Mouse (Mus musculus) liver, embryonic 15.5 days (tissue): ENCODE data around the gene Olfr1441. TPM values are rescaled to one million over a fixed set of nuclear protein-coding genes. Genes with fewer than 3 reads are reported as not detected.
A peak's percentile ranks its signal among the peaks of the same experiment; 100 is the strongest.

Source experiments
- ATAC-seq: fragments of 200-750 bp; cut with Nextera tagmentation; 2 replicates; pipeline ENCODE4 v1.8.0; 2017; ENCODE audit warnings: moderate number of reproducible peaks, mild to moderate bottlenecking, moderate library complexity; ENCODE audit not compliant: insufficient read depth
- H3K27ac ChIP-seq: fragments of 300-500 bp; sonication (generic); replicated peaks from 2 replicates; pipeline ENCODE4 v1.5.1; 2015; ENCODE audit warnings: mild to moderate bottlenecking, inconsistent platforms
- H3K27me3 ChIP-seq: fragments of 300-500 bp; sonication (generic); 2 replicates; pipeline ENCODE4 v1.6.1; 2015; ENCODE audit warnings: mild to moderate bottlenecking, inconsistent platforms
- H3K36me3 ChIP-seq: fragments of 300-500 bp; sonication (generic); replicated peaks from 2 replicates; pipeline ENCODE4 v1.6.1; 2015; ENCODE audit warnings: moderate library complexity, mild to moderate bottlenecking, inconsistent platforms
- H3K4me1 ChIP-seq: fragments of 300-500 bp; sonication (generic); replicated peaks from 2 replicates; pipeline ENCODE4 v1.6.1; 2015; ENCODE audit warnings: inconsistent platforms
- H3K4me2 ChIP-seq: fragments of 300-500 bp; sonication (generic); 2 replicates; pipeline ENCODE4 v1.6.1; 2015; ENCODE audit warnings: moderate library complexity, mild to moderate bottlenecking, inconsistent platforms
- H3K4me3 ChIP-seq: fragments of 300-500 bp; sonication (generic); replicated peaks from 2 replicates; pipeline ENCODE4 v1.5.1; 2015; ENCODE audit warnings: mild to moderate bottlenecking, inconsistent platforms
- H3K9ac ChIP-seq: fragments of 300-500 bp; sonication (generic); 2 replicates; pipeline ENCODE4 v1.6.1; 2015; ENCODE audit warnings: moderate library complexity, mild to moderate bottlenecking, inconsistent platforms
- H3K9me3 ChIP-seq: fragments of 300-500 bp; sonication (generic); replicated peaks from 2 replicates; pipeline ENCODE4 v1.6.1; 2016; ENCODE audit warnings: inconsistent platforms
- WGBS: fragments of 180-500 bp; shearing (Covaris S2); methylation state at CpG from one replicate; pipeline ENCODE4 v1.1.7; 2015; ENCODE audit warnings: mixed read lengths; ENCODE audit not compliant: insufficient replicate concordance; 5-methylcytosine and 5-hydroxymethylcytosine counted together
- polyA plus RNA-seq: library from polyadenylated mRNA; unstranded; fragments of >200 nt; fragmentation: Nextera tagmentation; extraction: Ambion mirVana; gene quantifications from 2 replicates; pipeline ENCODE4 v1.2.1, GENCODE M21; 2015

Gene Olfr1441
- polyA plus RNA-seq, 1 experiment from 2014 or later = not detected

- Histone ChIP-seq H3K4me1 (no peaks in the 10 kb centered on the region), H3K9ac (no peak overlapping the region), H3K4me2 (no peak overlapping the region), H3K9me3 (no peaks in the 10 kb centered on the region), H3K4me3 (no peak overlapping the region), H3K36me3 (no peaks in the 10 kb centered on the region), H3K27ac (peak overlapping the region; percentile 24; the same call in 1 of the 2 replicates), H3K27me3 (no peaks in the 10 kb centered on the region)
- ATAC-seq = no peak
- WGBS = 47% methylated on average over 4 of the region's 4 CpGs
Observed at GRCm38 (mm10) chr19:12435750-12436524, 18.7 kb downstream of the Olfr1441 start.

- H3K36me3 ChIP-seq = no peaks in the 10 kb centered on the region
- 25% methylated on average over 1 of the region's 1 CpGs for WGBS
Observed at GRCm38 (mm10) chr19:12439581-12439980, 22.3 kb downstream of the Olfr1441 start.

GRCm38 (mm10) chr19:12440103-12440725 is 23.0 kb downstream of the Olfr1441 start:
- H3K27me3 ChIP-seq = no peaks in the 10 kb centered on the region
- H3K4me3 ChIP-seq = no peak overlapping the region
- no peak for ATAC-seq
- H3K4me1 ChIP-seq = no peaks in the 10 kb centered on the region
- no peaks in the 10 kb centered on the region for H3K9me3 ChIP-seq
- WGBS = 30% methylated on average over 5 of the region's 5 CpGs
- H3K36me3 ChIP-seq = no peaks in the 10 kb centered on the region
- H3K27ac ChIP-seq = peak overlapping the region; percentile 65; the same call in 1 of the 2 replicates
- no peak overlapping the region for H3K9ac ChIP-seq
- H3K4me2 ChIP-seq = no peak overlapping the region

More at GRCm38 (mm10) chr19:12439581-12439980, 22.3 kb downstream of the Olfr1441 start:
- no peaks in the 10 kb centered on the region for H3K4me1 ChIP-seq
- no peaks in the 10 kb centered on the region for H3K9me3 ChIP-seq
- no peaks in the 10 kb centered on the region for H3K27me3 ChIP-seq
- H3K27ac ChIP-seq = no peak overlapping the region
- no peak overlapping the region for H3K4me3 ChIP-seq
- no peak for ATAC-seq
- no peak overlapping the region for H3K4me2 ChIP-seq
- no peak overlapping the region for H3K9ac ChIP-seq

- Histone ChIP-seq H3K9ac (no peak overlapping the region), H3K27me3 (no peaks in the 10 kb centered on the region), H3K36me3 (no peaks in the 10 kb centered on the region), H3K4me2 (no peak overlapping the region), H3K4me1 (no peaks in the 10 kb centered on the region), H3K4me3 (no peak overlapping the region), H3K27ac (no peak overlapping the region), H3K9me3 (no peaks in the 10 kb centered on the region)
- WGBS = 38% methylated on average over 4 of the region's 4 CpGs
- ATAC-seq = 0 out of 2 replicates have a peak, but pooled peaks have one; percentile 18
Observed at GRCm38 (mm10) chr19:12442560-12442959, 25.3 kb downstream of the Olfr1441 start.

GRCm38 (mm10) chr19:12445014-12445413 is 27.8 kb downstream of the Olfr1441 start:
- Histone ChIP-seq H3K4me2 (no peak overlapping the region), H3K9ac (no peak overlapping the region), H3K4me1 (no peaks in the 10 kb centered on the region), H3K4me3 (no peak overlapping the region), H3K36me3 (no peaks in the 10 kb centered on the region), H3K27me3 (no peaks in the 10 kb centered on the region), H3K9me3 (no peaks in the 10 kb centered on the region), H3K27ac (no peak overlapping the region)
- ATAC-seq = no peak
- 43% methylated on average over 3 of the region's 3 CpGs for WGBS

GRCm38 (mm10) chr19:12457401-12458066 is 40.3 kb downstream of the Olfr1441 start:
- 42% methylated on average over 12 of the region's 12 CpGs for WGBS
- H3K36me3 ChIP-seq = no peaks in the 10 kb centered on the region
- peak overlapping the region; percentile 54 for H3K27ac ChIP-seq
- H3K27me3 ChIP-seq = no peaks in the 10 kb centered on the region
- no peak for ATAC-seq
- H3K9ac ChIP-seq = no peak overlapping the region
- 0 out of 2 replicates have a peak overlapping the region, but pooled peaks have one; percentile 15 for H3K4me2 ChIP-seq
- no peak overlapping the region for H3K4me3 ChIP-seq
- H3K9me3 ChIP-seq = no peaks in the 10 kb centered on the region
- H3K4me1 ChIP-seq = no peaks in the 10 kb centered on the region

GRCm38 (mm10) chr19:12459516-12459915 is 42.3 kb downstream of the Olfr1441 start:
- Histone ChIP-seq H3K27ac (no peak overlapping the region), H3K4me3 (no peak overlapping the region), H3K4me2 (no peak overlapping the region), H3K36me3 (no peaks in the 10 kb centered on the region), H3K9ac (no peak overlapping the region), H3K27me3 (no peaks in the 10 kb centered on the region), H3K4me1 (no peaks in the 10 kb centered on the region), H3K9me3 (no peaks in the 10 kb centered on the region)
- ATAC-seq = no peak
- WGBS = 55% methylated on average over 4 of the region's 4 CpGs

- peak within 1 kb of the TSS; percentile 22; the same call in 1 of the 2 replicates for H3K4me3 ChIP-seq
- H3K4me1 ChIP-seq = no peaks in the 10 kb centered on the region
- H3K27ac ChIP-seq = peak within 1 kb of the TSS; percentile 43
- no peaks in the 10 kb centered on the region for H3K9me3 ChIP-seq
- no peak within 1 kb of the TSS for H3K4me2 ChIP-seq
- WGBS = 56% methylated on average over 11 of the region's 11 CpGs
- no peak within 1 kb of the TSS for H3K9ac ChIP-seq
- H3K27me3 ChIP-seq = no peaks in the 10 kb centered on the region
- H3K36me3 ChIP-seq = no peaks in the 10 kb centered on the region
- no peak for ATAC-seq
Observed at GRCm38 (mm10) chr19:12460282-12461249, 43.3 kb downstream of the Olfr1441 start, which contains the start of gene Mpeg1. Gene Mpeg1, plus strand, starts transcription at chr19:12460779.

GRCm38 (mm10) chr19:12462851-12463721 is 45.9 kb downstream of the Olfr1441 start:
- Histone ChIP-seq H3K4me1 (no peaks in the 10 kb centered on the region), H3K4me3 (peak overlapping the region; percentile 22), H3K27ac (peak overlapping the region; percentile 51; the same call in 1 of the 2 replicates), H3K9ac (no peak overlapping the region), H3K9me3 (no peaks in the 10 kb centered on the region), H3K27me3 (no peaks in the 10 kb centered on the region), H3K36me3 (no peaks in the 10 kb centered on the region), H3K4me2 (no peak overlapping the region)
- WGBS = 59% methylated on average over 7 of the region's 7 CpGs
- ATAC-seq = no peak

- Histone ChIP-seq H3K9ac (no peak overlapping the region), H3K4me3 (peak overlapping the region; percentile 22; the same call in 1 of the 2 replicates), H3K27me3 (no peaks in the 10 kb centered on the region), H3K36me3 (no peaks in the 10 kb centered on the region), H3K27ac (peak overlapping the region; percentile 51; the same call in 1 of the 2 replicates), H3K4me2 (no peak overlapping the region), H3K9me3 (no peaks in the 10 kb centered on the region), H3K4me1 (no peaks in the 10 kb centered on the region)
- WGBS = 19% methylated on average over 1 of the region's 1 CpGs
- 0 out of 2 replicates have a peak, but pooled peaks have one; percentile 45 for ATAC-seq
Observed at GRCm38 (mm10) chr19:12463722-12464035, 46.4 kb downstream of the Olfr1441 start.
